Mouse (Mus musculus) liver, postnatal 0 days (tissue): ENCODE data around the gene Brwd3. TPM values are rescaled to one million over a fixed set of nuclear protein-coding genes. Genes with fewer than 3 reads are reported as not detected.

Experiments
- ATAC-seq: fragments of 200-750 bp; cut with Nextera tagmentation; 2 replicates; pipeline ENCODE4 v1.8.0; 2017; ENCODE audit warnings: mild to moderate bottlenecking, moderate library complexity
- DNase-seq: peaks from one replicate; pipeline ENCODE4 v3.0.0-alpha.2; 2016
- H3K27ac ChIP-seq: fragments of 300-500 bp; sonication (generic); 2 replicates; pipeline ENCODE4 v1.5.1; 2014; ENCODE audit warnings: antibody characterized with exemption, moderate library complexity, mild to moderate bottlenecking, low read depth
- H3K27me3 ChIP-seq: fragments of 300-500 bp; sonication (generic); 2 replicates; pipeline ENCODE4 v1.6.1; 2014; ENCODE audit warnings: low read length, control low read depth, mixed read lengths; ENCODE audit not compliant: insufficient read depth
- H3K36me3 ChIP-seq: fragments of 300-500 bp; sonication (generic); replicated peaks from 2 replicates; pipeline ENCODE4 v1.6.1; 2014; ENCODE audit warnings: mild to moderate bottlenecking, control low read depth, low read length, moderate library complexity, mixed read lengths; ENCODE audit not compliant: insufficient read depth
- H3K4me1 ChIP-seq: fragments of 300-500 bp; sonication (generic); 2 replicates; pipeline ENCODE4 v1.6.1; 2014; ENCODE audit warnings: antibody characterized with exemption, mild to moderate bottlenecking, control low read depth; ENCODE audit not compliant: insufficient read depth
- H3K4me2 ChIP-seq: fragments of 300-500 bp; sonication (generic); 2 replicates; pipeline ENCODE4 v1.6.1; 2014; ENCODE audit warnings: low read depth, mild to moderate bottlenecking, low read length, moderate library complexity, mixed read lengths
- H3K4me3 ChIP-seq: fragments of 300-500 bp; sonication (generic); 2 replicates; pipeline ENCODE4 v1.5.1; 2014; ENCODE audit warnings: low read depth, low read length
- H3K9ac ChIP-seq: fragments of 300-500 bp; sonication (generic); replicated peaks from 2 replicates; pipeline ENCODE4 v1.6.1; 2014; ENCODE audit warnings: mild to moderate bottlenecking, moderate library complexity
- H3K9me3 ChIP-seq: fragments of 300-500 bp; sonication (generic); 2 replicates; pipeline ENCODE4 v1.6.1; 2016; ENCODE audit warnings: mild to moderate bottlenecking, control low read depth, low read length, mixed read lengths
- CTCF ChIP-seq: sonication (generic); IDR thresholded peaks from 2 replicates; pipeline ENCODE4 v1.5.1; 2016; ENCODE audit warnings: antibody characterized with exemption, low read depth
- EP300 ChIP-seq: IDR thresholded peaks from 2 replicates; pipeline ENCODE4 v1.6.1; 2016; ENCODE audit warnings: antibody characterized with exemption, low read depth, mild to moderate bottlenecking
- WGBS: fragments of 180-500 bp; shearing (Covaris S2); extraction: QIAGEN DNeasy Blood & Tissue Kit; methylation state at CpG from one replicate; pipeline ENCODE4 v1.1.7; 2014; ENCODE audit not compliant: insufficient replicate concordance; 5-methylcytosine and 5-hydroxymethylcytosine counted together
- polyA plus RNA-seq: library from polyadenylated mRNA; unstranded; fragments of >200 nt; fragmentation: Nextera tagmentation; extraction: Ambion mirVana; gene quantifications from 2 replicates; pipeline ENCODE4 v1.2.1, GENCODE M21; 2015

Brwd3 gene
- polyA plus RNA-seq, result 0.77 and 0.89 TPM in 2 replicates

DNA sequence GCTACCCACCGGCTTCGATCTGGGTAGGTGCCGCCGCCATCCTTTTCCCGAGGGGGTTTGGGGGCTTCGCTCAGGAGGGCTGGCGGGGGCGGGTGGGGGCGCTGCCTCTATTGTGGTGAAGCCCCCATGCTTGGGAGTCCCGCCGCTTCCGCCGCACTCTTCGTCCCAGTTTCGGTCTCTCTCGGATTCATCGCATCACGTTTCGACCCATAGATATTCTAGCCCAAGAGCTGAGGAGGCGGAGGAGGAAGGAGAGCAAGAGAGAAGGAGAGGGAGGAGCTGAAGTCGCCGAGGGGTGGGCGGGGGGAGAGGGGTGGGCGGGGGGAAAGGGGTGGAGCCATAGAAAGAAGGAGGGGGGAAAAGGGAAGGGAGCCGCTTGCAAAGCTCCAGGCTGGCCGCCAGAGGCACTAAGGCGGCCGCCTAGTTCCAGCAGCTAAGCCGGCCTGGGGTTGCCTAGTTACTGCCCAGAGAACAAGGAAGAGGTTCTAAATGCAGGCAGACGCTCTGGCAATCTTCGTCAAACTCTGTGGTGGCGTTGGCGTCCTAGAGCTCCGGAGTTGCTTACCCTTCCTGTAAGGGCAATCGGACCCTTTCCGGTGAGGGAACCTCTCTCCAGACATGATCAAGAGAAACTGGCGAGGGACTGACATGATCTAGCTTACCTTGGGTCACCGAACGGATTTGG, at the start of gene Brwd3:
Gene Brwd3 (minus strand): TSS at position 283 of the 685 bp plus-strand sequence.
- Histone ChIP-seq H3K9me3 (no peaks in the 10 kb centered on the region), H3K4me1 (no peaks in the 10 kb centered on the region), H3K4me2 (peak within 1 kb of the TSS; percentile 76), H3K9ac (peak within 1 kb of the TSS; percentile 76), H3K27ac (peak within 1 kb of the TSS; percentile 90), H3K4me3 (peak within 1 kb of the TSS; percentile 72), H3K27me3 (no peaks in the 10 kb centered on the region), H3K36me3 (no peaks in the 10 kb centered on the region)
- 19% methylated on average over 29 of the region's 39 CpGs for WGBS
- TF ChIP-seq CTCF, result peak; percentile 54
- no peak for TF ChIP-seq EP300
- DNase-seq, result peak; percentile 84
- peak; percentile 94 for ATAC-seq

GRCm38 (mm10) chrX:108862632-108863031, 28.5 kb upstream of the Brwd3 start:
- Histone ChIP-seq H3K4me2 (no peak overlapping the region), H3K4me1 (no peaks in the 10 kb centered on the region), H3K9ac (no peak overlapping the region), H3K27me3 (no peaks in the 10 kb centered on the region), H3K27ac (no peak overlapping the region), H3K4me3 (no peak overlapping the region), H3K36me3 (no peaks in the 10 kb centered on the region), H3K9me3 (no peaks in the 10 kb centered on the region)
- DNase-seq (no peak), ATAC-seq (no peak)
- WGBS, result 76% methylated on average over 4 of the region's 4 CpGs
- no peak for TF ChIP-seq CTCF
- TF ChIP-seq EP300, result no peak

- H3K4me2 ChIP-seq, result no peak overlapping the region
- TF ChIP-seq EP300 (no peak), CTCF (no peak)
- WGBS, result 72% methylated on average over 2 of the region's 2 CpGs
- DNase-seq, result no peak
- H3K4me1 ChIP-seq, result no peaks in the 10 kb centered on the region
- H3K9me3 ChIP-seq, result no peaks in the 10 kb centered on the region
- H3K27ac ChIP-seq, result no peak overlapping the region
- H3K9ac ChIP-seq, result no peak overlapping the region
- no peaks in the 10 kb centered on the region for H3K27me3 ChIP-seq
- no peaks in the 10 kb centered on the region for H3K36me3 ChIP-seq
- H3K4me3 ChIP-seq, result no peak overlapping the region
- no peak for ATAC-seq
These were observed 8.5 kb upstream of the Brwd3 start for GRCm38 (mm10) chrX:108842705-108843104.

DNA sequence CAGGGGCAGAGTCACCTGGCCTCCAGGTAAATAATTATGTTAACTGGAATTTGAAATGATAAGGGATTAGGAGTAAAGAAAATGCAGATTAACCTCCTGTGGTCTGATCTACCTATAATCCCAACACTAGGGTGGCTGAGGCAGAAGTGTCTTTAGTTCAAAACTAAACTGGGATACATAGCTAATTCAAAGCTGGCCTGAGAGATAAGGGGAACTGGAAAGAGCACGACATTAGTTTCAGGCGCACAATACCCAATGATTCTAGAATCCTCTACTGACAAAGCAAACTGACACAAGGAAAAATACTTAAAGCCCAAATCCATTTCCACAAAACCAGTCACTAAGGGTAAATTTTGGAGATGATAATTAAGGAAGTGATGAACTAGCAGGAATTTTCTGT, 2.2 kb upstream of the Brwd3 start:
- TF ChIP-seq CTCF, result no peak
- H3K4me3 ChIP-seq, result no peak overlapping the region
- DNase-seq (no peak), ATAC-seq (no peak)
- H3K27me3 ChIP-seq, result no peaks in the 10 kb centered on the region
- no peak overlapping the region for H3K9ac ChIP-seq
- no peak overlapping the region for H3K27ac ChIP-seq
- WGBS, result 61% methylated on average over 2 of the region's 2 CpGs
- no peaks in the 10 kb centered on the region for H3K9me3 ChIP-seq
- no peaks in the 10 kb centered on the region for H3K36me3 ChIP-seq
- H3K4me2 ChIP-seq, result no peak overlapping the region
- H3K4me1 ChIP-seq, result no peaks in the 10 kb centered on the region

GRCm38 (mm10) chrX:108835233-108835632, 1.1 kb upstream of the Brwd3 start:
- Histone ChIP-seq H3K9ac (peak overlapping the region; percentile 63), H3K4me2 (peak overlapping the region; percentile 76), H3K9me3 (no peaks in the 10 kb centered on the region), H3K4me1 (no peaks in the 10 kb centered on the region), H3K36me3 (no peaks in the 10 kb centered on the region), H3K4me3 (peak overlapping the region; percentile 72), H3K27ac (peak overlapping the region; percentile 84; the same call in 1 of the 2 replicates), H3K27me3 (no peaks in the 10 kb centered on the region)
- TF ChIP-seq CTCF, result no peak
- no peak for TF ChIP-seq EP300
- ATAC-seq, result no peak
- no peak for DNase-seq
- 43% methylated on average over 5 of the region's 5 CpGs for WGBS

DNA sequence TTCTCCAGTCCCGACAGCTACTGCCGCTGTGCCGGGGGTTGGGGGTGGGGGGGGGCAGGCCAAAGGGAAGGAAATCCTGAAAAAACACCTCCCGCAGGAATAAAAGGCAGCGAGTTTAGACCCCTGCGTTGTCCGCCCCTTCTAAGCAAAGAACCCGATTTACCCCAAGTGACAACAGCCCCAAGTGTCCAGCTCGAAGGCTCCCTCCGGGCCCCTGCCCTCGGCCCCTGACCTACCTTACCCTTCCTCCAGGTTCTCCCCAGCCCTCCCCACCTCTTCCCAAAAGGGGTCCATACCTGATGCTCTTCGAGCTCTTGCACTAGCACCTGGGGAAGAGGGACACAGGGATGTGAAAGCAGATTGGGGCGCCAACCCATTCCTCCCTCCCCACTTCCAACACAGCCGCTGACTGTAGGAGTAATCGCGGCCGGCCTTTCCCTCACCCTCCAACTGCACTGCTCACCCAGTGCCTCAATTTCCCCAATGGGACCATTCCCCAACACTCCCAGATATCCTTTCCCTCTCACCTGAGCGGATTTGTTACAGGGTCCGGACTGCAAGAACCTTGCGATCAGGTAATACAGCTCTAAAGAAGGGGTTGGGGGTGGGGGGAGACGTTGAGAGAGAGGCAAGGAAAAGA, 671 bp downstream of the Brwd3 start:
- H3K36me3 ChIP-seq, result no peaks in the 10 kb centered on the region
- H3K4me2 ChIP-seq, result peak overlapping the region; percentile 76
- H3K4me3 ChIP-seq, result peak overlapping the region; percentile 72
- H3K4me1 ChIP-seq, result no peaks in the 10 kb centered on the region
- peak overlapping the region; percentile 90 for H3K27ac ChIP-seq
- H3K9me3 ChIP-seq, result no peaks in the 10 kb centered on the region
- H3K9ac ChIP-seq, result peak overlapping the region; percentile 76
- peak; percentile 30 for DNase-seq
- H3K27me3 ChIP-seq, result no peaks in the 10 kb centered on the region
- 0 out of 2 replicates have a peak, but pooled peaks have one; percentile 12 for ATAC-seq
- WGBS, result 21% methylated on average over 21 of the region's 21 CpGs
- TF ChIP-seq EP300, result no peak
- no peak for TF ChIP-seq CTCF
